Mouse (Mus musculus): ENCODE data around the gene Rexo5.

Rexo5 gene

GRCm38 (mm10) chr7:119845541-119845940 lies 51.7 kb downstream of the Rexo5 start:
- no peak for DNase-seq (ENCODE audit: low spot score)

DNA sequence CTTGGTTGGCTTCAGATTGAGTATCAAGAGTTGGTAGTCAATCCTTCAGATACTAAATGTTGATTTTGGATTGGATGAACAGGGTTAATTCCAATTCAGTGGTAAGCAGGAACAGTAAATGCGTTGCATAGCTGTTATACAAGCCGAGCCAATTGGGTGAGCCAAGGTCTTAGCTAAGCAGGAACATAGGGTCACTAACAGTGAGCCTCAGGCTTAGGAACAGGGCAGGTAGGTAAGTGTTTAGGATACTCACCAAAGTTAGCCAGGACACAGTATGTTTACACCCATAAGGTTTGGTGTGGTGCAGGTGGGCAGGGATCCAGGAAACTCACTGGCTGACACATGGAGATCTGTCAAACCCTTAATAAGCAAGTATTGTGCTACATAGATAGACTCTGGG lies 53.6 kb downstream of the Rexo5 start:
- DNase-seq (ENCODE audit: low spot score): no peak

- DNase-seq (ENCODE audit: low spot score): peak; percentile 43
Measured at GRCm38 (mm10) chr7:119849096-119849495, 55.3 kb downstream of the Rexo5 start.

DNA sequence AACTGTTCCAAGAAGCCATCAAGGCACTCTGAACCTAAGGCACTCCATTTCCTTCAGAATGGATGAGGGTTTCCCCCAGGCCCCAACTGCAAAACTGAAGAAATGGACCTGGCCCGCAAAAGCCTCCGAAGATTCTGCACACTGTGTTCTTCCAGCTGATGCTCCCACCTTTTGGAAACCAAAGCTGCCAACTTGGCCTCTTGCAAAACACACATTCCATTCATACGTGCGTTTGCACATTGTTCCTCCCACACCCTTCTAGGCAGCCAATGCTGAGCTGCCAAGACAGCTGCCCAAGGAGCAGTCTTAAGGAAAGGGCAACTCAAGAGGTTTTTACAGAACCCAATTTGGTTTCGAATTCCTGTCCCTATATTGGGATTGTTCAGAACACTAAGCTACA lies 56.9 kb downstream of the Rexo5 start:
- DNase-seq (ENCODE audit: low spot score): no peak

DNA sequence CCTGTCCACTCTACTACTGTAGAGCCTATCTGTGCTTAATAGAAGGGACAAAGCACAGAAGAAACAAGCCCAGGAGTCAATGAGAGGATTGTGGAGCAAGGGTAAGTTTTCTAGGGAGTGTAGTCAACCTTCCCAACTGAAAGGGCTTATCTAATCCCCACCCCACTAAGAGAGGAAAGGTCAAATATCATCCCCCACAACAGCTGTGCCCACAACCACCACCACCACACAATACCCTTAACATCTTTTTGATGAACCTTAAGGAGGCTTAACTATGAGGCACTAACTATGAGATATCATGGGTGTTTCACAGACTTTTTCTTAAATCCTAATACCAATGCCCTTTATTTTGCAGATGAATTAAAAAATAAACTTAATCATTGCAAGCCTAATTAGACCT lies 58.7 kb downstream of the Rexo5 start:
- no peak for DNase-seq (ENCODE audit: low spot score)

DNA sequence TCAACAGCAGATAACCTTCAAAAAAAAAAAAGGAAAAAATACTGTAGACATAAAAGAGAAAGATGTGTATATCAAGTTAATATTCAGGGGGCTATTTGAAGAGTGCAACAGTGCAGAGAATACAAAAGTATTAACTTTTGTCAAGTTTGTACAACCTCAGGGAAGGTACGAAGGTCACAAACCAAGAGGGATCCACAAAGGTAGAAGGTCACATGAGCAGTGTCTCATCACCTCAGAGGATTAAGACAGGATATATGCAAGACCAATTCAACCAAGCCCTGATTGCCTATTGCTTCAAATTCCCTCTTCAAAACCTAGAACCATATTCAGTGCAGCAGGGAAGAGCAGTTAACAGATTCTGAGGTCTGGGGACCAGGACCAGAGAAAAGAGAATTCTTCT lies 59.4 kb downstream of the Rexo5 start:
- no peak for DNase-seq (ENCODE audit: low spot score)

DNA sequence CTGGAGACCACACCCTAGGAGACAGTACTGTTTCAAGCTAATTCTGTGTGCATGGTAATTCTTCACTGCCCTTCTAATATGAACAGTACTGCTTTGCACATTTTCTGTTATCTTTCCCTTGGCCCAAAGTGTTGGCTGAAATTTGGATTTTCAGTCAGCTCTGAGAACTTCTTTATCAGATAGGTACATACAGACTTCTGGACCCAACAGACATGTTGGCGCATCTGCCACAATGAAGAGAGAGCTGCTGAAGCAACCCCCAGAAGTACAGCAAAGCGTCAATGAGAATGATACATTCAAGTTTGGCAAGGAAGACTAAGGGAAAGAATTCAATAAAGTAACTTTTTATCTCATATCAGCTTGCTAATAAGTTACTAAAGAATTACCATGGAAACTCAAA lies 60.6 kb downstream of the Rexo5 start:
- DNase-seq (ENCODE audit: low spot score): no peak

DNA sequence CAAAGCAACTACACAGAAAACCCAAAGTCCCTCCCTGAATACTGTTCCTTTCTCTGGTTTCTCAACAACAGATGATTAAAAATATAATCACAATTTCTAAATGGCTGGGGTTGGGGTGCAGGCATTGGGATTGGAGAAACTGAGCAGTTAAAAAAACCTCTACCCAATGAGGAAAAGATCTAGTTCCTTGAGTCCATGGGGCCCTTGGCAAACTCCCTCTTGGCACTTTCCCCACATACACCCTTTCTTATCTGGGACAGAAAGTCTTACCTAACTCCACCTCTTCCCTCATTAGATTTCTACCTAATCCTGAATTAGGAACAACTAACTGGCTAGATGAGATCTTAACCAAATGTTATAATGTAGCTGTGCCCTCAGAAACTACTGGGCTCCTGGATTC lies 61.2 kb downstream of the Rexo5 start:
- no peak for DNase-seq (ENCODE audit: low spot score)

GRCm38 (mm10) chr7:119859476-119859875 lies 65.7 kb downstream of the Rexo5 start:
- DNase-seq (ENCODE audit: low spot score): no peak

- no peak for DNase-seq (ENCODE audit: low spot score)
Measured at GRCm38 (mm10) chr7:119860116-119860515, 66.3 kb downstream of the Rexo5 start.

DNA sequence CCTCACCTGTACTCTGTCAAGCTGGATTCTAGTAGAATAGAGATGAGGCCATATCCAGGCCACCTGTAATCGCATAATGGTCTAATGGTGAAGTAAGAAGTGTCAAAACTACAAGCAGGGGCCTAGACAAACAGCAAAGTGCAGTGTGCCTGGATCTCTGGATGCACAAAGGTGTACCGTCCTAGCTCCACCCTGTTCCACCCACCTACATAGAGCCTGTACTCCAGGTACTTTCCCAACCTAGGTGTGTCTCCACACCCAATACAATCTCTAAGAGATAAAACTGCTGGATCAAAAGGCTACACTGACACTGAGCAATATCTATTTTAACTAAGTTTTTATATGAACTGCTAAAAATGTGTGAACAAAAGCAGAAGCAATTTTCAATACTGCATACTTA lies 66.7 kb downstream of the Rexo5 start:
- no peak for DNase-seq (ENCODE audit: low spot score)

DNA sequence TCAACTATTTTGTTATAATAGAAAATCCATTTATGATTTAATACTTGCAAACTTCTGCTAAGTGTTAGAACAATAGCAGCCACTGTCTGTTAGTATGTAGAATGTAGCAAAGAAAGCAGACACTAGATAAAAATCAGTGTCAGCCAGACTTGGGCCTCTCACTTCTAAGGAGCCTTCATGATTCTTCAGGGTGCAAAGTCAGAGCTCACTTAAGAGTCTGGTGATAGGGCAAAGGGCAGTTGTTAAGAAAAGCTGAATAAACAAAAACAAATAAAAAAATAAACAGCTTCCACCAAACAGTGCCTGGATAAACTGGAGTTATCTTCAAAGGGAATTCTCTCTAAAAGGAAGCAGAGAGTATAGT lies 67.1 kb downstream of the Rexo5 start:
- no peak for DNase-seq (ENCODE audit: low spot score)

- DNase-seq (ENCODE audit: low spot score): no peak
Measured at GRCm38 (mm10) chr7:119861335-119862091, 67.7 kb downstream of the Rexo5 start.

- DNase-seq (ENCODE audit: low spot score): no peak
Measured at GRCm38 (mm10) chr7:119862167-119862566, 68.4 kb downstream of the Rexo5 start.

DNA sequence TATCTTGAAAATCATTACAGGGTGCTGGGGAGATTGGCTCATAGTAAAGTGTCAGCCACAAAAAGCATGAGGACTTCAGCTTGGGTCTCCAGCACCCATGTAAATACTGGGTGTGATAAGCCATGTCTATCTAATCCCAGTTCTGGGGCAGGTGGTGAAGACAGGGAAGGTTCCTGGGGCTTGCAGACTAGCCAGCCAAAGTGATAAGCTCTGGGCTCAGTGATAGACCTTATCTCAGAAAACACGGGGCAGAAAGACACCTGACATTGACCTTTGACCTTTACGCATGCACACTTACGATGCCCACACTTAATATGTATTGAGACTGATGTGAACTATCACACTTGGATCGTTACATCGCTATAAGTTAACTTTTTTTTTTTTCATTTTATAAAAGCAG lies 70.7 kb downstream of the Rexo5 start:
- DNase-seq (ENCODE audit: low spot score): no peak

- DNase-seq (ENCODE audit: low spot score): no peak
Measured at GRCm38 (mm10) chr7:119866136-119866535, 72.3 kb downstream of the Rexo5 start.

DNA sequence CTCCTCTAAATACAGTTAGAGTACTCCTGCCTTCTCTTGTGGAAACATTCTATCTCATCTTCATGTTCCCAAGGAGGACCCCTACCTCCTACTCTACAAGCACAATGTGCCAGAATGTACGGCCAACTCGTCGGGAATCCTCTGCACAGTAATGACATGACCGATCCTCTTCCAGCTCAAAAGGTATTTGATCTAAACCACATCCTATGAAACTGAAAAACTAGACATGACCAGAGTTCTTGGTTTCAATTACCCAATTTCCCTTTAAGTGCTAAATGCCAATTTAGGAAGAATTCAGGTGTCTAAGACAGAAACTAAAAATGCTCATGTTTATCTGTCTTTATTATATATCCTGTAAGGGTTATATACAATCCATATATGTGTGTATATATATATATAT lies 78.4 kb downstream of the Rexo5 start:
- DNase-seq (ENCODE audit: low spot score): no peak

GRCm38 (mm10) chr7:119873050-119873449 lies 79.2 kb downstream of the Rexo5 start:
- DNase-seq (ENCODE audit: low spot score): no peak

DNA sequence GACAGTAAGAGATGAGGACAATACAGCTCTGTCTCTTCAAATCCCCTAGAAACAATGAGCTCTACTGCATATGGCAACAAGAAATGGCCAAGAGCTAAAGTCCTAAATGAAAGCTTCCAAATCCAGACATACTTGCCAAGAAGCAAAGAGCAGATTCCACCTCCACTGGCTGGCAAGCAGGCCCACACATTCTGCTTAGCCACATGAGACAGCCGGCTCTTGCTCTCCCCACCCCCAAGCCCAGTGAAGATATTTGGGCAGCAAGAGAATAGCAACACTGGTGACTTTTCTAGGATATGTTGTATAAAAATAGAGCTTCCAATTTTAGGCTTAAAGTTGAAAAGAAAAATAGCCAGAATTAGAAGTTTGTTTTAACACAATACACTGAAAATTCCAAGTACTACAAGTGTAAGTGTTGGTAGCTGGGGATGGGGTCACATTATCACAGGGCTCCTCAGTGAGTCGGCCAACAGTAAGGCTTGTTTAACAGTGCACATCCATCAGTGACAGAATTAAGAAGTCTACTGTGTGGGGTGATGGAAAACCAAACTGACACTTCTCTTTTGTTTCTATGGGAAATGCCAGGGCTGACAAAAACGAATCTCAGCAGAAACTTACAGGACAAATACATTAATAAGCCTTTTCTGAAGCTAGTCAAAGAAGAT lies 82.1 kb downstream of the Rexo5 start:
- no peak for DNase-seq (ENCODE audit: low spot score)

GRCm38 (mm10) chr7:119879171-119879570 lies 85.4 kb downstream of the Rexo5 start:
- no peak for DNase-seq (ENCODE audit: low spot score)

DNA sequence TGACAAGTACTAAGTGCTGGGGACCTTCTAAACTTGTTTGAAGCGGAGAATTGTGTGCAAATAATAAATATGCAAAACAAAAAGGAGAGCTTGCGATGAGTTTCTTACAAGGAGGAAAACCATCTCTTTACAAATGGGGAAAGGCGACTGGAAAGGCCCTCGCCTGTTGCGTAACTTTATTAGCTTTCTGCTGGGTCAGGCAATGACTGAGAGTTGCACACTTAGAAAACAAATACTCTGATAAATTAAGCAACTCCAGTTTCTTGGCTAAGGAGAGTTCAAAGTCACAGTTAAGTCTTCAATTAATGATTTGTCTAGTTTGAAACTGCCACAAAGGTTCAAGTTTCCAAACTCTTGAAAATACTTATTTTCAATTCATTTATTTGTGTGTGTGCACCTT lies 86.5 kb downstream of the Rexo5 start:
- no peak for DNase-seq (ENCODE audit: low spot score)

DNA sequence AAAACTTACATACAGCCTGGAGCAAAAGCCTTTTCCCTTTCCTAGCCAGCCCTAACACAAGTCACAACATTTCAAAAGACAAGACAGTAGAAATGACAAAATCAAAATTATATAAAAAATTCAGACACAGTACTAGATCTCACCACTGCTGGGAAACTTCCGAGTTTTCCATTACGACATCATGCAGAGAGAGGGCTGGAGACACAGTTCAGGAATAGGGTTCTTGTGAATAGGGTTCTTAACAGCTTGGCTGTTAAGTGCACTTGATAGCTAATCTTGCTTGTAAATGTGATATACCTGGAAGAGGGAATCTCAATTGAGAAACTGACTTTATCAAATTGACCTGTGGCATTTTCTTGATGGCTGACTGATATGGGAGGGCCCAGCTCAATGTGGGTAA lies 87.4 kb downstream of the Rexo5 start:
- no peak for DNase-seq (ENCODE audit: low spot score)

- no peak for DNase-seq (ENCODE audit: low spot score)
Measured at GRCm38 (mm10) chr7:119887887-119888286, 94.1 kb downstream of the Rexo5 start.

DNA sequence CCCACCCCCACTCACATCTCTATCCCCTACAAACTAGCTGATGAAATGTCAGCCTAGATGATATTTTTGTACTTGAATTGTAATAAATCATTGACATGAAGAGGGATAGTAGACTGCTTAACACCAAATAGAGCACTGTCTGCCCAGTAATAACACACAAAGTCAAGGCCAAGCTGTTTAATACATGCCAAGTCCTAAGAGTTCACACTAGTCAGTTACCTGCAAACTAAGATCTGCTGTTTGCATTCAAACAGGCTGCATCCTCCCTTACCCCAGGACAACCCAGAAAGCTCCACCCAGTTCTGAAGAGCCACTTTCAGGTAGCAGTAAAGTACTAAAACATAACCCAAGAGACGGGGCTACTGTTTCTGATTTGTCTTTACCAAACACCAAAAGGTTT lies 98.4 kb downstream of the Rexo5 start:
- DNase-seq (ENCODE audit: low spot score): no peak

Measured in layer of hippocampus, adult 9-10 months (tissue).